Mouse (Mus musculus) c-Kit-positive CD71-positive TER-119-negative erythroid progenitor cells, embryonic 14.5 days (primary cell): ENCODE results near the gene Ap1b1.

Experiments used
- DNase-seq: peaks from one replicate; pipeline ENCODE4 v3.0.0-alpha.2; 2013; ENCODE audit warnings: low read depth

Gene Ap1b1

DNA sequence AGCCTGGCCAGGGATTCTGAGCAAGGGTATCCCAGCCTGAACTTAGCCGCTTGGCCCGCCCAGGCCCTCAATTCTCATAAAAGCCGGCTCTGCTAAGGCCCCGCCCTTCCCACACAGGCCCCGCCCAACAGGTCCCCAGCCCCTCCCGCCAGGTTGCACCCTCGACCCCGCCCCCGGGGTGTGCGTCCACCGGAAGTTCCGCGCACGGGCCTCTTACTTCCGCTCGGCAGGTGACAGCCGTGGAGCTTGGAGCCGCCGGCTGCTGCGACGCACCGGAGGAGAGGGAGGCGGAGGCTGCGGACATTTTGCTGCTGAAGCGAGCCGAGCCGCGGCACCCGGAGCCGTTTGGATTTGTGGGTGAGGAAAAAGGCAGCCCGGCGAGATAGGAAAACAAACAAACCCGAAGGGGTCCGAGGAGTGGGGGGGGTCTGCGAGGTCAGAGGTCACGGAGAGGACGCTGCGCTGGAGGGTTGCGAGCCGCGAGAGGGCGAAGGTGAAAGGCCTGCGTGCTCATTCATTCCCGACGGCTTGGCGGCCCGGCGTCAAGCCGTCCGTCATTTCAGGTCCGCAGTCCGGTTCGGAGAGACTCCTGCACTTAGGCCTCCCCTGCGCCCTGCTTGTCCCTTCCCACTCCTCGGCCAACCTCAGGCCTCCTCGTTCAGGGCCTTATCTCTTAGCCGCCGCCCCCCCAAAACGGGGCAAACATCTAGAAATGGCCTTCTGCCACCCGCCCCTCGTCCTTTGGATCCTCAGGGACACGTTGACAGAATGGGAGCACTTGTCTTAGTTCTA lies at the start of gene Ap1b1:
Gene Ap1b1 (plus strand): TSS at position 130 of the 792 bp plus-strand sequence.
- peak; percentile 88 for DNase-seq

GRCm38 (mm10) chr11:4946530-4946929 lies 40.1 kb upstream of the Ap1b1 start:
- no peak for DNase-seq

DNA sequence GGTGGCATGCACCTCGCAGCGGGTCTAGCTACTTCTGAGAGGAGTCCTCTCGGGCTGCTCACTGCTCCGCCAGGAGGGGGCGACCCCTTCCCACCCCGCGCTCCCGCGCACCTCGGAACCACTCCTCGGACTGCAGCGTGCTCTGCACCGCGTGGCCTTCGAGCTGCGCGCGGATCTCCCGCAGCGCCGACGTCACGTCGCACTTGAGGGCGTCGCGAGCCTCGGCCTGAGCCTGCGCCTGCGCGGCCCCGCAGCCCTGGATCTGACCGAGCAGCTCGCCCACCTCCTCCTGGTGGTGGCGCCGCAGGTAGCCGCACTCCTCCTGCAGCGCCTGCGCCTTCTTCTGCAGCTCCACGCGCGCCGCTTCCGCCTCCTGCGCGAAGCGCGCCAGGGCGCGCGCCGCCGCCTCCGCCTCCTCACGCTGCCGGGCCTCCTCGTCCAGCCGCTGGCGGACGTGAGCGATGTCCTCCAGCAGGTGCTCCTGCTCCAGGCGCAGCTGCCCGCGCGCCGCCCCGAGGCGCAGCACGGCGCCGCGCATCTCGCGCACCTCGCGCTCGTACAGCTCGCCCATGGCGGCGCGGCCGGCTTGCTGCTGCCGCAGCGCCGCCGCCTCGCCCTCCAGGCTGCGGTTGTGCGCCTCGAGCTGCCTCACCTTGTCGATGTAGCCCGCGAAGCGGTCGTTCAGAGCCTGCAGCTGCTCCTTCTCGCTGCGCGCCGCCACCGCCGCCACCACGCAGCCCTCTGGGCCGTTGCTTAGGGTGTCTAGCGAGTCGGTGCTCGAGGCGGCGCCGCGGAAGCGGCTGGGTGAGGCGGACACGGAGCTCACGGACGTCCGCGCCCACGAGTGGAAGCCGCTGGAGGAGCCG lies 39.4 kb upstream of the Ap1b1 start:
- no peak for DNase-seq

DNA sequence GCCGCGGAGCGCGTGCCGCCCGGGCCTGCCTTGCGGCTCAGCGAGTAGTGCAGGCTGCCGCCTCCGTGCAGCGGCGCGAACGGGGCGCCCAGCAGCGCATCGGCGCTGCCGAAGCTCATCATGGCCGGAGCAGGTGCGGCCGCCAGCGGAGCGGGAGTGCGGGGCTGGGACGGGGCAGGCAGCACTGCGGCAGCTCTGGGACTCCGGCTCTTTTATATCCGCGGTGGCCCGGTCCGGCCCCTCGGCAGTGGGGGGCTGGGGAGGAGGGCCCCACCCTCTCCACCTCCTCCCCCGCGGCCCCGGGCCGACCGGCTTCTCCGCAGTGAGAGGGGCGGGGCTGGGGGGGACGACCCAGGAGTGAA lies 38.8 kb upstream of the Ap1b1 start, which contains the start of gene Nefh:
Gene Nefh (minus strand): TSS at position 252 of the 362 bp plus-strand sequence.
- DNase-seq, result no peak

GRCm38 (mm10) chr11:4948792-4949191 lies 37.8 kb upstream of the Ap1b1 start:
- DNase-seq, result no peak

DNA sequence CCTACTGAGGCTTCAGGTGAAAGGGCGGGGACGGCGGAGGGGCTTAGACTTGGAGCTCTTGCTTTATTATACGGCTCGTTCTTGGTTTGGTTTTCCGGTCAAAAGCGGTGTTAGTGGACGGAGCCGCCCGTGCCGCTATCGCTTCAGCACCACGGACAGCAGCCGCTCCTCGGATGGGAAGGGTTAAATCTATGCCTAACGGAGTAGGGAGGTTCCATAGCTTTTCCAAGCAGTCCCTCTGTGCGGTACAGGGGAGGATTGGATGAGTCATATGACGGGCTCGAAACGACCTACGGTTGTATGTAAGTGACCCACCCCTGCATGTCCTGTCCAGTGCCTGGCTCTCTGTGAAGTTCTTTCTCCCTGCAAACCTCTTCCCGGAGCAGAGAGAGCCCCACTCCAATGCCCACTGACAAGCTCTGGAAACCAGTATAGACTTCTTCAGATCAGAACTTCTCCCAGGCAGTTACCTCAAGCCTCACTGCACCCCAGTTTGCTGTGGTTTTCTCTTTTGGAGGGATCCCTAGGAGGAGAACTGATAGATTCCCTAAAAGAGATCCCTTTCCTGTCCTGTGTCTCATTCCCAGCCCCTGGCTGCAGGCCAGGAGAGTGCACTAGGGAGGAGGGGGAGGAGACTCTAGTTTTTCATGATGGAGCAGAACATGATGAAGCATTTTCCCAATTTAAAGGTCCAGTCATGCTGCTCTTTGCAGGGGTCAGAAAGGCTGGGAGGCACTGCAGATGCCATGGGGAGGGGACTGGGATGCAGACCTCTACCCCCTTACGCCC lies 37.2 kb upstream of the Ap1b1 start:
- no peak for DNase-seq

- no peak for DNase-seq
These were observed 33.2 kb upstream of the Ap1b1 start for GRCm38 (mm10) chr11:4953401-4953800.

DNA sequence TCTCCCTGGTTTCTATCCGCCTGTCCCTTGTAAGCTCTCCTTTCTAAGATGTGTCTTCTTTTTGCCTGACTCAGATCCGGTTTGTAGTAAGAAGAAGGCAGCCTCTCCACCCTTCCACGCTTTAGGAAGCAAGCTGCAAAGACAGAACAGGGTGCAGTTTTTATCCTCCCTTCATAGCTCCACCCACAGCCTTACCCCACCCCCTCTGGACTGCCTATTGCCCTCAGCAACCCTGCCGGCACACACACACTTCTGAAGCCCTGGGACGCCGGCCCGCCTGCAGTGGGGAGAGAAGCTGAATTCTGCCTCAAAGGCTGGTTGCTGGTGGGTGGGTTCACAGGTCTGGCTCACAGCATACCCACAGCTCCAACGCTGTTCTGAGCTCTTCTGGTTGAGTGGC lies 32.7 kb upstream of the Ap1b1 start:
- no peak for DNase-seq

DNA sequence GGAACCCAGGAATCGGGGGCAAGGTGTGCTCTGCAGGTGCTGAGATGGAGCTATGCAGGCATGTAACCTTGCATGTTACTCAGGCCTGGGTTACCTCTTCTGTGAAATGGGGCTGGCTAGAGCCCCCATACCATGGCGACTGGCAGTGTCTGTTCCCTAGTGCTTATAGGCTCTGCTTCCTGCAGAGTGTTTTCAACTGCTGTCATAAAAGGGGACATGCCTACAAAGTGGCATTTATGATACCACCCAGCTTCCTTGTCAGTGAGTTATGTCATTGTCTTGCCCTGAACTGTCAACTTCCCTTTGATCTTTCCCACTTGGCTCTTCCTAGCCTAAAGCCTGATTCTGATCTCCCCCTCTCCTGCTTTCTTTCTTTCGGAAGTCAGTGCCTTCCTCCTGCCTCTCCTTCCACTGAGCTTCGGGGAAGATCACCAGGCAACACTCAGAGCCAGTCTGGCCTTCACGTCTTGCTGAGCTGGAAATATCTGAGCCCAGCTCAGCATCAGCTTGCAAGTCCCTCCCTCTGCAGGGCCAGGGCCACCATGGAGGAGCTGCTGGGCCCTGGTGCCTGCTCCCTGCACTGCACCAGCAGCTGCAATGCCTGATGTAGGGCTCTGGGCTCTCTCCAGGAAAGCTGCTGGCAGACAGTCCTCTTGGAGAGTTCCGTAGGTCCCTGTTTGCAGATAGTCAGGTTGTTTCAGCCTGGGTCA lies 23.4 kb upstream of the Ap1b1 start:
- no peak for DNase-seq

DNA sequence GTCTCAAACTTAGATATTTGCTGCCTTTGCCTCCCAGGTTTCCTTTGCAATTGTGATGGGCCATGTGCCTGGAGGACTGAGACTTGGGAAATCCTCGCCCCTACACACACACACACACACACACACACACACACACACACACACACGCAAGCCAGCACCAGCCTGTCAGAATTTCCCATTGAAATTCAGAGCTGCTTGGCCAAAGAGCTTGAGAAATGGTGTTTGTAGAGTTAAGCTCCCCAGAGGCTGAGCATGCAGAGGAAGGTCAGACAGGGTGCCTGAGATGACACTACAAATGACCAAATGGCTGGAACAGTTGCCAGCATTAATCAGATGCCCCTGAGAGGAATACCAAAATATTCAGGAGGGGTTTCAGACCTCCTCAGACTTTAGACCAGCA lies 20.3 kb upstream of the Ap1b1 start:
- DNase-seq, result no peak

GRCm38 (mm10) chr11:4966888-4967287 lies 19.7 kb upstream of the Ap1b1 start:
- DNase-seq, result no peak

- DNase-seq, result peak; percentile 57
These were observed 19.1 kb upstream of the Ap1b1 start for GRCm38 (mm10) chr11:4967549-4967948.

GRCm38 (mm10) chr11:4968376-4968775 lies 18.2 kb upstream of the Ap1b1 start:
- no peak for DNase-seq

DNA sequence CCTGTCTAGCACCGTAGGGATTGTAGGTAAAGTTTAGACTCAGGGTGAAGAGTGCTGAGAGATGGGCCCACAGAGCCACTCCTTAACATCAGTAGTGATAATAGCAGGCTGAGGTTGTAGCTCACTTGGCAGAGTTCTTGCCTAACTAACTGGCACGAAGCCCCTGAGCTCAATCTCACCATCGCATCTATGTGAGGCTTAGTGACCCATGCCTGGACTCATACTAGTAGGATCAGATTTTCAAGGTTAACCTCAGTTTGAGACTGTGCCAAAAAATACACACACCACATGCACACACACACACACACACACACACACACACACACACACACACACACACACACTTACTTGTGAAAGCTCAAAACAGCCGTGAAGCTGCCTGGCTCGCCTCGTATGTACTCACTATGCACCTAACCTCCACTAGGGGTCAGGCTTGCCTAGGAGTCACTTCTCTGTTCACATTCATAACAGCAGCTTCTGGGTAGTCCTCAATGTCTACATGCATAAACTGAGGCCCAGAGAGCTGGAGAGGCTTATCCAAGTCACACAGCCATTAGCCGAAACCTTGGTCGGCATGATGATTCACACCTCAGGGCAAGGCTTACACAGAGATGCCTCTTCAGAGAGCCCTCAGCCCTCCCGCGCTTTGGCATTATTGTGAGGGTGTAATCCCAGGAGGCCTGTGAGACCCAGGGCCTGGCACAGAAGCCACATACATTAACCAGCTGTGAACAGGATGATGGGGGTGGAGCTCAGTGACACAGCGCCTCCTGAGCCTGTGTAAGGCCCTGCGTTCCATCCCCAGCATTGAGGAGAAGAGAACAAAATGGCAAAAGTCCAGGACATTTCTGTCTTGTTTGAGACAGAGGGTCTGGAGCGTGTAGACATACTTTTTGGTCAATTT lies 13.4 kb upstream of the Ap1b1 start:
- peak; percentile 83 for DNase-seq

- no peak for DNase-seq
These were observed 12.8 kb upstream of the Ap1b1 start for GRCm38 (mm10) chr11:4973871-4974256.

DNA sequence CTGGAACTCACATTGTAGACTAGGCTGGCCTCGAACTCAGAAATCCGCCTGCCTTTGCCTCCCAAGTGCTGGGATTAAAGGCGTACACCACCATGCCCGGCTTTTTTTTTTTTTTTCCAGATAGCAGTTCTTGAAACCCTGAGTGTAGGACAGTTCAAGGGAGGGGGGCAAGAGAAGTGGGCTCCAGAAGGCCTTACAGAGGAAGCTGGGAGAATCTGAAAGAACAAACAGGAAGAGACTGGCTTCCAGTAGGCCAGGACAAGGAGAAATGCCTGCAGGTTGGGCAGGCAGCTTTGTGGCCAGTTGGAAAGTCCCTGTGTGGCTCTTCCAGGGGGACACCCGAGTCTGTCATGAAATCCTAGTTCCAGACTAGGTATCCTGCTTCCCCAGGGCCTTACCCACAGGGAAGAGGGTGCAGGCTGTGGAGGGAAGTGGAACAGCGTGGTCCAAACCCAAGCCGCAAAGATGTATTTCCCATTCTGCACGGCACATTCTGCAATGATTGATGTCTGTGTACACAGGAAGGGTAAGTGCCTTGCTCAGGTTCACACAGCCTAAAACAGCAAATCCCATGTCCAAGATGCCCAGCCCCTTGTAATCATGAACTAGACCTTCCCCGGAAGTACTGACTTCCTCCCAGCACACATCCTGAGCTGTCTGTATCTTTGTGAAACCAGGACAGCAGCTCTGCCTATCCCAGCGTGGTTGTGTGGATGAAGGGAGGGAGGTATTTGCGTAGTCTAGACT lies 12.1 kb upstream of the Ap1b1 start:
- DNase-seq, result no peak

- DNase-seq, result peak; percentile 87
These were observed 11.0 kb upstream of the Ap1b1 start for GRCm38 (mm10) chr11:4975623-4976022.

DNA sequence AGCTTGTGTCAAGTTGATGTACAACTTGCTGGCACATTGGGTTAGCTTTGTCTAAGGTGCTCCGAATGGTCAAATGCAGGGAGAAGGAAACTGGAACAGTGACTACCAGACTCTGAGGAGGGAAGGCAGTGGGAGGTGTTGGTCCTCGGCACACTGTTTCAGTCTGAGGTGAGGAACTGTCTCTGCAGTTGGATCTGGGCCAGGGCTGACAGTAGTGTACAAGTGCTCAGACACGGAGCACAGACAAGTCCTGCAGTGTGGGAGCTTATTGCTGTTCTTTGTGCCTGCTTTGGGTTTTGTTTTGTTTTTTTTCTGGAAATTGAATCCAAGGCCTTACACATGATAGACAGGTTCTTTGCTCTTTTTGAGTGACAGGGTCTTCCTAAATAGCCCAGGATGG lies 3.6 kb upstream of the Ap1b1 start:
- DNase-seq, result no peak

DNA sequence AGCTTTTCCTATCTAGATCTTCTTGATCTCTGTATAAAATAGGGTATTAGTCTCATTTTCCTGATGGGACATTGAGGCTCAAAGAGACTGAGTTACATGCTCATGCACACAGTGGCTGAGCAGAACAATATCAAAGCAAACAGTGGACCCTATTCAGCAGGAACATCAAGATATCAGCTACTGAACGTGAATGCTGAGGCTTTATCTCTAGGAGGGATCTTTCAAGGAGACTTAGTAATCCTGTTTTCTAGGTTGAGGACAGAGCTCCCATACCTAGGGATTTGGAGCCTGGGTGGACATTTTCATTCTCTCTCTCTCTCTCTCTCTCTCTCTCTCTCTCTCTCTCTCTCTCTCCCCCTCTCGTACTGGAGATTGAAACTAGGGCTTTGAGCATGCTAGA lies 3.1 kb upstream of the Ap1b1 start:
- DNase-seq, result no peak

DNA sequence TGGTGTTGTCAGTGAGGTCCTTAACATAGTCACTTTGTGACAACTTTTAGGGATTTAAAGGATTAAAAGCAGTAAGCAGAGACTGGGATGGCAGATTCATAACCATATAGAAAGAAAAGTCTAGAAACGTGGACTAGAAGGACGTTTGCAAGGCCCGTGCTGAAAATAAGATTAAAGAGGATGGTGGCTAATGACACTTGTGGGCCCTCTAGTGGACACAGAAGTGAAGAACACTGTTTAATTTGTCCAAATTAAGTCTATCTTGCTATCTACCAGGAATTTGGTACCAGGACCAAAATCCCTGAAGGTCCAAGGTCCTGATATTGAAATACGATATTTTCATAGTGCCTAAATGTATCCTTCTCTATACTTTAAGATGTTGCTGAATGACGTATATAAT lies 2.4 kb upstream of the Ap1b1 start:
- peak; percentile 73 for DNase-seq
